Mouse (Mus musculus): ENCODE data around the gene Mex3a.

- TF ChIP-seq CTCF (IDR thresholded peaks at IDR 0.05; ENCODE audit: extremely low read depth, insufficient read depth, low read length) (no peak), POLR2A (IDR thresholded peaks at IDR 0.05; ENCODE audit: extremely low read depth, insufficient read depth, low read length) (no peak)
Measured at GRCm38 (mm10) chr3:88503505-88503863, 28.7 kb upstream of the Mex3a start.
